Mouse (Mus musculus): ENCODE measurements around the gene Pakap.

- TF ChIP-seq POLR2A (IDR thresholded peaks at IDR 0.05; ENCODE audit: insufficient read depth, low read depth, low read length): no peak
- no peak for TF ChIP-seq CTCF (IDR thresholded peaks at IDR 0.05; ENCODE audit: insufficient read depth, low read depth, low read length)
These were observed 112.2 kb downstream of the Pakap start for GRCm38 (mm10) chr4:57680186-57680585.
